ENCODE assay signal across 8 mouse cellular contexts in the genomic region with DNA sequence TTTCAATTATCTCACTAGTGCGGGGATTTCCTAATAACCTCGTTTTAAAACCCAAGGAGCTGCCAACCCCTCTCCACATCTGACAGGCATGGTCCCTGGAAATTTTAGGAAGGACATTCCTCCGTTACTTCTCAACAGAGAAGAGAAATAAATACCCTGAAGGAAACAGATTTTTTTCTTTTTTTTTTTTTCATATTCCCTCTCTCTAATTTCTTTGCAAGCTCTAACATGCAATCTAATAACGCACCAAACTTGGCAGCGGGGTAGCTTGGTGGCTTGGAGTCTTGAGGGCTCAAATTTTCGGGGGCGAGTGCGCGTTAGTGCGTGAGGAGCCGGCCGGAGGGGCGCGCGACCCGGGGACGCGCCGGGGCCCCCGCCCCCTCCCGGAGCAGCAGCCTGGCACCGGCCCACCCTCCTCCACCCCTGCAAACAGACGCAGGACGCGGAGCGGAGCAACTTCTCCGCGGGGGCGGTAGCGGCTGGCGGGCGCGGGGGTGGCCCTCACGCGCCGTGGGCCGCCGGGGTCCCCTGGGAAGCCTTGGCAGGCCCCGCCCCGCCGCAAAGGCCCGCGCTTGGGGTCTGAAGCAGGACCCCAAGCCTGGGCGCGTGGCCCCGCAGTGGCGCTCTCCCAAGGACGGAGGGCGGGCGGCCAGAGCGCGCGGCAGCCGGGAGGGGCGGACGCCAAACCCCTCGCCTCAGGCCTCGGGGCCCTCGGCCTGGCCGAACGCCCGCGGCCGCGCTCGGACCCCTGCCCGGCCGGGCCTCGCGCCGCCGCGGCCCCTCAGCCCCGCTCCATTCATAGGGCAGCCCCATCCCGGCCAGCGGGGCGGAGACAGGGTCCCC. TPM values are rescaled to one million over a fixed set of nuclear protein-coding genes. Genes with fewer than 3 reads are reported as not detected.
DNase-seq lines count a peak whose midpoint lies in the region; ATAC-seq lines count a peak whose summit lies in the region.

No protein-coding gene starts in this region.

- peak; percentile 9 for DNase-seq in c-Kit-positive CD71-negative TER-119-negative erythroid progenitor cells, embryonic 14.5 days (ENCODE audit: low read depth)
- peak; percentile 16 to 30 for DNase-seq in frontal cortex, postnatal 14 days (ENCODE audit: low spot score in 2 of 2)
- peak; percentile 57 for DNase-seq in left cerebral cortex, postnatal 4 days
- DNase-seq in splenic B cell, adult 2 months (ENCODE audit: low read depth, low spot score), result peak; percentile 66

- ATAC-seq in erythroblast, adult 5-6 weeks (replicated peaks; ENCODE audit: low FRiP score, poor library complexity, severe bottlenecking), result no peak; the same call in 1 of the 2 replicates
- ATAC-seq in hindbrain, embryonic 13.5 days (ENCODE audit: low FRiP score), result peak; percentile 69
- ATAC-seq in megakaryocyte-erythroid progenitor cell, adult 5-6 weeks (replicated peaks; ENCODE audit: low FRiP score, low TSS enrichment, poor library complexity, severe bottlenecking), result 0 out of 2 replicates have a peak, but pooled peaks have one; percentile 18

- no peaks in the 10 kb centered on the region for H3K27me3 ChIP-seq in erythroblast, embryonic 14.5 days (ENCODE audit: control insufficient read depth)
- H3K27me3 ChIP-seq in hindbrain, embryonic 13.5 days, result no peaks in the 10 kb centered on the region
- no peaks in the 10 kb centered on the region for H3K27me3 ChIP-seq in splenic B cell, adult 2 months (ENCODE audit: control insufficient read depth, insufficient read depth, low read length, poor library complexity, severe bottlenecking)

- WGBS in hindbrain, embryonic 13.5 days, result under 1% methylated on average over 76 of the region's 77 CpGs

- H3K9ac ChIP-seq in hindbrain, embryonic 13.5 days, result peak overlapping the region; percentile 95

- H3K4me1 ChIP-seq in erythroblast, embryonic 14.5 days (ENCODE audit: control insufficient read depth), result peaks cover 23% of the 10 kb centered on the region
- H3K4me1 ChIP-seq in hindbrain, embryonic 13.5 days (replicated peaks), result peaks cover 43% of the 10 kb centered on the region

- H3K36me3 ChIP-seq in erythroblast, embryonic 14.5 days (ENCODE audit: control insufficient read depth), result no peaks in the 10 kb centered on the region; the same call in 1 of the 2 replicates
- 0 out of 2 replicates have a peak, but pooled peaks cover 3% of the 10 kb centered on the region for H3K36me3 ChIP-seq in hindbrain, embryonic 13.5 days
- H3K36me3 ChIP-seq in splenic B cell, adult 2 months (ENCODE audit: control insufficient read depth, insufficient read depth, low read length, poor library complexity, severe bottlenecking), result no peaks in the 10 kb centered on the region

- peak overlapping the region; percentile 98 for H3K27ac ChIP-seq in hindbrain, embryonic 13.5 days

- peak overlapping the region; percentile 93 for H3K4me3 ChIP-seq in erythroblast, embryonic 14.5 days (replicated peaks)
- H3K4me3 ChIP-seq in hindbrain, embryonic 13.5 days, result peak overlapping the region; percentile 95

- no peaks in the 10 kb centered on the region for H3K9me3 ChIP-seq in erythroblast, embryonic 14.5 days (ENCODE audit: control insufficient read depth, low read length)
- H3K9me3 ChIP-seq in hindbrain, embryonic 13.5 days, result no peaks in the 10 kb centered on the region

- intact Hi-C loops in left cerebral cortex, postnatal 4 days (cut with DNase I), result loop anchor here (5.0 kb wide), 1 partner anchor 61 kb away; no protein-coding TSS in a partner anchor

- peak overlapping the region; percentile 67 for H3K4me2 ChIP-seq in hindbrain, embryonic 13.5 days

RNA-seq across cellular contexts. Expression of a gene that starts 0.6 kb away (rescaled TPM):
- polyA plus RNA-seq in erythroblast, embryonic 14.5 days (2012), result 0.17 and 0.49 TPM in 2 replicates
- 11.3 and 22.4 TPM in 2 replicates for total RNA-seq in erythroblast, adult 5-6 weeks (2015; ENCODE audit: low replicate concordance)
- 22.7 and 26.5 TPM in 2 replicates for total RNA-seq in erythroblast, adult 5-6 weeks (2017; ENCODE audit: low replicate concordance)
- 38.5 and 40.2 TPM in 2 replicates for polyA plus RNA-seq in hindbrain, embryonic 13.5 days (2015; fragmentation: Nextera tagmentation; extraction: Ambion mirVana)
- 10 to 100 TPM; 59.1 to 66.4 TPM for total RNA-seq in left cerebral cortex, postnatal 4 days (2021)
- 47.6 and 49.7 TPM in 2 replicates for total RNA-seq in megakaryocyte-erythroid progenitor cell, adult 5-6 weeks (2014; fragmentation: Nextera tagmentation)
- 32.2 and 53.2 TPM in 2 replicates for total RNA-seq in megakaryocyte-erythroid progenitor cell, adult 5-6 weeks (2017)

Comparison
In these comparisons a context has a peak if more than half of its experiments do, and no peak if none do; other contexts are left out.
1. DNase-seq: peak in every context shown above with its lines; median percentile 66 in splenic B cell, adult 2 months; 57 in left cerebral cortex, postnatal 4 days; 23 in frontal cortex, postnatal 14 days; 9 in c-Kit-positive CD71-negative TER-119-negative erythroid progenitor cells, embryonic 14.5 days.